Mouse (Mus musculus) layer of hippocampus, postnatal 25 days (tissue): ENCODE measurements around the gene Zfp42. TPM values are rescaled to one million over a fixed set of nuclear protein-coding genes. Genes with fewer than 3 reads are reported as not detected.
"Not testable (repeated sequence)": the region's sequence is repeated elsewhere in the genome, so short reads cannot be mapped to it uniquely, and the experiment has no call there.

Experiments used
- DNase-seq, 2 experiments: peaks; one replicate each; pipeline ENCODE4 v3.0.0; 2022; ENCODE audit warnings: mixed read lengths in 2 of 2, low spot score in 1 of 2; ENCODE audit errors: extremely low spot score in 1 of 2
- total RNA-seq, 2 experiments: library from RNA; stranded (reverse); gene quantifications; 2 replicates each; pipeline ENCODE4 v1.2.3; 2021

The Zfp42 gene
- not detected for total RNA-seq

DNA sequence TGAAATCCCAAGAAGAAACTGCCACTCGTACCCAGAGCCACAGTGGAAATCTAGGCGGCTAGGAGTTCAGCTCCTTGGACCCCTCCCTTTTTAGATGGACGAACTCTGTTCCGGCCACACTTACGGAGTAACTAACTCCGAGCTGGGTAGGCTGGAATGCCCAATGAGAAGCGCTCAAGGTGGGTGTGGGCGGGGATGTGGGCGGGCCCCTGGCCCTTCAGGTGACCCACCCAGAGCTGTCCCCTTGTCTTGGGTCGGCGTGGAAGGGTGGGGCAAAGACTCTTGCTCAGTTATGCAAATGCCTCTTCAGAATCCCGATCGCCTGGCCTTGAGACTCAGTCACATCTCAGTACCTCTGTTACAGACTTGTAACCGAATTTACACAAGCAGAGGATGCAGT is at the start of gene Zfp42:
Zfp42 (minus strand) TSS at position 85 of the 400 bp plus-strand sequence.
- DNase-seq, result no peak

DNA sequence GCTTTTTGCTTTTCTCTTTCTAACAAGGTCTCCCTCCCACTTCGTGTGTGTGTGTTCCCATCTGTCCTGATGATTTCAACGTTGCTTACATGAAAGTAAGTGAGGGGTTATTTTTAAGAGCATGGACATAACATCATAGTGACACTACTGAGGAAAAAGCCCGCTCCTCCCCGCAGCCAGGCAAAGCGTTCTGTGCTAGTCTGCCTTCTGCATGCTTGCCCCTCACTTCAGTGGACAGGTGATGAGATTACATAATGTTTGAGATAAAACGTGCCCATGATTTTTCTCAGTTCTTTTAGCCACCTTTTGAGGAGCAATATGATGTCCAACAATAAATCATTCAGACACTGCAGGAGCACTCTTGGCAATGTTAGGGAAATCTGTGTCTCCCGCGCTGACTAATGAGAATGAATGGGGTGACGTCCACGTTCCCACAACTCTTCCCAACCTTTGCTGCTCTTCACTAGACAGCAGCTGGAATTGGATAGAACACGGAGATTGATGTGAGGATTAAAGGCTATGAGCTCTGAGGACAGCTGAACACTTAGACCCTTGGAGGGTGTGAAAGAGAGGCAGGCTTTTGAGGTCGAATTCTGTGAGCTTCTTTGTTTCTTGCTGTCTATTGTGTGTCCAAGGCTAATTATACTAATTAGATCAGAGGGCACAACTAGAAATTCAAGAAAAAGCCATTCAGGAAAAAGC is 49.4 kb upstream of the Zfp42 start:
- no peak for DNase-seq

DNA sequence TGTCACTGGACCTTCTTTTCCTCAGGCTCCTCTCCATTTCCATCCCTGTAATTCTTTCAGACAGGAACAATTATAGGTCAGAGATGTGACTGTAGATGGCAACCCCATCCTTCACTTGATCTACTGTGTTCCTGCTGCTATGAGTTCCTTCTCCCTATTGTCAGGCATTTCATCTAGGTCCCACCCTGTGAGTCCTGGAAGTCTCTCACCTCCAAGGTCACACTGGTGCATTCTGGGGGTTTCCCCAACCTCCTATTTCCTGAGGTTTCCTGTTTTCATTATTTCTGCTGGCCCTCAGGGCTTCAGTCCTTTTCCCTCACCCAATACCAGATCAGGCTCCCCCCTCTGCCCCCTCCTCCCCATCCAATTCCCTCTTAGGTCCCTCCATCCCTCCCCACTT is 45.5 kb upstream of the Zfp42 start:
- not testable (repeated sequence) for DNase-seq

DNA sequence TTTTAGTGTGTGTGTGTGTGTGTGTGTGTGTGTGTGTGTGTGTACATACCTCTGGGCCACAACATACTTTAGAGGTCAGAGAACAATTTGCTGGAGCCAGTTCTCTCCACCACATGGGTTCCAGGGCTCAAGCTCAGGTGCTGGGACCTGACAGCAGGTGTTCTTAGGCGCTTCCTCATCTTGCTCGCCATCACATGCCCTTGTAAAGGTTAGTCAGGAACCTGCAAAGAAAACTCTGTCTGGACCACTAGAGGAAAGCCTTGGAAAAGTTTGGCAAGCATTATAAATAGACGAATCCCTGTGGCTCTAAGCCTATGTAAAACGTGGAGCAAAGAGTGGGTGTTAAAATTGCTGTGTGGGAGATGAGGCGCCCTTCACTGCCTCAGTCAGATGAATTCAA is 31.8 kb upstream of the Zfp42 start:
- no peak for DNase-seq

DNA sequence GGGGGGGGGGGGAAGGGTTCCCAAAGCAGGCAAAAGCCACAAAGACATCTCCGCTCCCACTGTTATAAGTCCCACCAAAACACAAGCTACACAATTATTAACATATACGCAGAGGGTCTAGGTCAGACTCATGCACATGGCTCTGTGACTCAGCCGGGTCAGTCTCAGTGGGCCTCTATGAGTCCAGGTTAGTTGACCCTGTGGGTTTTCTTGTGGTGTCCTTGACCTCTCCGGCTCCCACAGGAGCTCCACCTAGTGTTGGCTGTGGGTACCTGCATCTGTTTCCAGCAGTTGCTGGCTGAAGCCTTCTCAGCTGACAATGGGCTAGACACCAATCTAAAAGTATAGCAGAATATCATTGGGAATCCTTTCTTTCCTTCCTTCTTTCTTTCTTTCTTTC is 26.7 kb upstream of the Zfp42 start:
- no peak for DNase-seq

DNA sequence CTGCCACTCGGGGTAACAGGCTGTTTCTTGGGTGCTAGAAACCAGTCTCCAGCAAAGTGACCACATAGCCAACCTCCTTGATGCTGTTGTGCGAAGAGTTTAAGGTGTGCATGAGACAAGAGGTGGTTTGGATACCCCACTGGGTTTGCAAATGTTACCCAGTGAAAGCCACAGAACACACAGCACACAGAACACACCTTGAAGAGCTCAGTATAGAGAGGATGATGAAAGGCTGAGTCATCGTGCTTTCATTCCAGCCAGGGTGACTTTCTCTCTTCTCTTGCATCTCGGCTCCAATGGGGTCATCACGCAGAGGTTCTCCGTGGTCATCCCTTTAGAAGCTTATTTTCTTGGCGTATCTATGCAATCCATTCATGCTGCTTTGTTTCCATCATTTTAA is 24.9 kb upstream of the Zfp42 start:
- no peak for DNase-seq

DNA sequence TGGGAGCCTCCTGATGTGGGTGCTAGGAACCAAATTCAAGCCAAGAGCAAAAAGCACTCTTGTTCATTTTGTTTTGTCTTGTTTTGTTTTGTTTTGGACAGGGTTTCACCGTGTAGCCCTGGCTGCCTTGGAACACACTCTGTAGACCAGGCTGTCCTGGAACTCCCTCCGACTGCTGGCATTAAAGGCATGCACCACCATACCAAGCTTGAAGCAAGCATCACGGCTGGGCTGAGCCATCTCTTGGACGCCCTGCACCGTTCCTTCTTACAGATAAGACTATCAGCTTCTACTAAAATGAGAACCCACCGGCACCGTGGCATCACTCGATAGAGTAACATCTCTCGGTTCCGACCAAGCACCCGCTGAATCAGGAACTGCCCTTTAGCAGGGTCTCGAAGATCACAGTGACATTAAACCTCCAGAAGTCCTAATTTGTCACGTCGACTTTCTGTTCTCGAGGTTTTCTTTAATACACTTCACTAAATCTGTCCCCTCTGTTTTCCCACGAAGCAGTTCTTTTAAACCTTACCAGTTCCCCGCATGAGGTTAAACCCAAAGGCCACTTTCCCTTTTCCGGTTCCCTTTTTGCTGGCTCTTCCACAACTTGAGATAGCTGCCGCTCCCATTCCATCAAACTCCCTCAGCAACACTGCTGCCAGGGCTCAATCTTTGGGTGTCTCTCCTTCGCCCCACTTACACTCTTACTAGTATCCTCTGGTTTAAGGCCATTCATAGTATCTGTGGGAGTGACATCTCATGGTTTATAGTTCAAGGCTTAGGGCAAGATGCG is 23.3 kb upstream of the Zfp42 start:
- DNase-seq, result no peak

DNA sequence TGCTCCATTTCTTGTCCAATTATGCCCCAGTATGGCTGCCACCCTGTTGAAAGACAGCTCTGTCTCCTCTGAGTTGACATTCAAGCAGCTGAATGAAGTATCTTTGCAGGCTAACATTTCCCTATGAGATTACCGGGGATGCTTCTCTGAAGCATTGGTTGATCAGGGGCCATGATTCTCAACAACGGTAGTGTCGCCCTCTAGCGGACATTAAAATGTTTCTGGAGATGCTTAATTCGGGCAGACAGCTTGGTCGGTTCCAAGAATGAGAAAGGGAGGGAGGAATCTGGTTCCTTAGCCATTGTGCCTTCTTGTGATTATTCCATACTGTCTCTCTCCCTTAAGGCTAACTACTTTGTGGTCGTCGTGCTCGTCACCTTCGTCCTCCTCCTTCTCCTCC is 21.9 kb upstream of the Zfp42 start:
- no peak for DNase-seq

DNA sequence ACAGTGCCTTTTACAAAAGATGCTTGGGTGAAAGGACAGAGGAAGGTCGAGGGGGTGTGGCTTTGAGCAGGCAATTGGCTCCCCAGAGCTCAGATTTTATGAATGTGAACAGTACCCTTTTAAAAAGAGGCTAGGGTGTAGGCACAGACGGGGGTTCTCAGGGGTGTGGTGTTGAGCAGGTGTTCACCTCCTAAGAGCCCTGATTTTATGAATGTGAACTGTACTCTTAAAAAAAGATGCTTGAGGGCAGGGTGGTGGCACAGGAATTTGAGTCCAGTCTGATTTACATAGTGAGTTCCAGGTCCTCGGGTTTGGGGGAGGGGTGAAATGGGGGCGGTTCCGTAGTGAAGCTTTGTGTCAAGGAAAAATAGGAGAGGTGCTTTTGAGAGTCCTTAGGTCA is 14.0 kb upstream of the Zfp42 start:
- DNase-seq, result no peak

DNA sequence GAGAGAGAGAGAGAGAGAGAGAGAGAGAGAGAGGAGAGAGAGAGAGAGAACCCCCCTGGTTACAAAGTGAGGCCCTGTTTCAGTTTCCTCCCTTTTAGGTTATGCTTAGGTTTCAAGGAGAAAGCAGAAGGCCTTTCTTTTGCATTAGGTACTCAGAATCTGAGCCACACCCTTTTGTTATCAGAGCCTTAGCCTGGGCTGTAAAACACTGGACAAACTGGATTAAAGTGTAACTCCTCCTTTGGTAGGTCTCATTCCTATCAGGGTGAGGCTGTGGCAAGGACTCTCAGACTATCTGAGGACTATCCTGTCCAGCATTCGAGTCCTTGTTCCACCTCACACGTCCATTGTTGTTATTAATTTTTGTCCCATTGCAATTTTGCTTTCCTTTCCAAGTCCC is 1.4 kb upstream of the Zfp42 start:
- DNase-seq, result no peak

DNA sequence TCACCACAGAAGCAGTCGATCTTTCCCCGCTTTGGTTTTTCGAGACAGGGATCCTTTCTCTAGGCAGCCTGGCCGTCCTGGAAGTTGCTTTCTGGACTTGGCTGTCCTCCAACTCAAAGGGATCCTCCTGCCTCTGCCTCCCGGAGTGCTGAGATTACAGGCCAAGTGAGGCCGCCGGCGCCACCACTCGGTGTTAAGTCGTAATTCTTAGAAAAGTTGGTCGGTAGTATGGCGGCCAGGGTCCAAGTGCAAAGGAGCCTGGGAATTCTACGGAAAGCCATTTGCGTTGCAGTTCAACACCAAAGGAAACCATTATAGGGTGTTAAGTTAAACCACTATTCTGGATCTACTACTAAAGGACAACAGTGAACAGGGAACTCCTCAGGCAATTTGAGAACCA is 1.1 kb downstream of the Zfp42 start:
- DNase-seq, result no peak

DNA sequence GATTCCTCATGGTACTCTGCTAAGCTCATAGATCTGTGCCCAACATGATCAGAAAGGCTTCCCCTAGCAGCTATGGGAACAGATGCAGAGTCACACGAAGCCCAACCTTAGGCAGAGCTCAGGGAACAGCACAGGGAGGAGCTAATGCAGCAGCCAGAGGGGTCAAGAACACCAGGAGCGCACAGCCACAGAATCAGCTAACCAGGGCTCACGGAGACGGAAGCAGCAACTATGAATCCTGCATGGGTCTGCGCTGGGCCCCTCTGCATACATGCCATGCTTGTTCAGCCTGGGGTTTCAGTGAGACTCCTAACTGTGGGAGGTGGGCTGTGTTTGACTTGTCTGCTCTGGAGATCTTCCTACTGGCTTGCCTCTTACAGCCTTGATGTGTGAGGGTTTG is 7.0 kb downstream of the Zfp42 start:
- no peak for DNase-seq

DNA sequence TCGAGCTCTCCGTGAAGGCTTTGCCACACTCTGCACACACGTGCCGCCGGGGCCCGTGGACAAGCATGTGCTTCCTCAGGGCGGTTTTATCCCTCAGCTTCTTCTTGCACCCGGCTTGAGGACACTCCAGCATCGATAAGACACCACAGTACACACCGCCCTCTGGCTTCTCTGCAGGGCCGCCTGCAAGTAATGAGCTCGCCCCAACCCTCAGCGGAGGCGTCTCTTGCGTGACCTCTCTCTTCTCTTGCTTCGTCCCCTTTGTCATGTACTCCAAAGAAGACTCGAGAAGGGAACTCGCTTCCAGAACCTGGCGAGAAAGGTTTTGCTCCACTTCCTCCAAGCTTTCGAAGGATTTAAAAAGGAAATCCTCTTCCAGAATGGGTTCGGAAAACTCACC is 11.0 kb downstream of the Zfp42 start:
- DNase-seq, result no peak

DNA sequence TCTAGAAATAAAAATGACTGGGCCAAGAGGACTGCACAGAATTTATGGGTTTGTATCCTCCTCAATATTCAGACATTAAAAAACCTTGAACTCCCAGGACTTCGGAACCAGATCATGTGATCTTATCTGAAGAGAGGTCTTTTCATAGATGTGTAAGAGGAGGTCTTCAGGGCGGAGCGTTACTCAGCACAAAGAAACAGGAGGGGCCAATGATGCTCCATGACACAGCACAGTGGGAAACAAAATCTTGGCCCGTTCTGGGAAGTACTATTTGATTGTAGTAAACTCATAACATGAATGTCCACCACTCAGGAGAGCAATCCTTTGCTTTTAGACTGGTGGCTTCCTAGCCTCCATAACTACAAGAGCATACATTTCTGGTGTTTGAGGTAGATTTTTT is 12.6 kb downstream of the Zfp42 start:
- no peak for DNase-seq

DNA sequence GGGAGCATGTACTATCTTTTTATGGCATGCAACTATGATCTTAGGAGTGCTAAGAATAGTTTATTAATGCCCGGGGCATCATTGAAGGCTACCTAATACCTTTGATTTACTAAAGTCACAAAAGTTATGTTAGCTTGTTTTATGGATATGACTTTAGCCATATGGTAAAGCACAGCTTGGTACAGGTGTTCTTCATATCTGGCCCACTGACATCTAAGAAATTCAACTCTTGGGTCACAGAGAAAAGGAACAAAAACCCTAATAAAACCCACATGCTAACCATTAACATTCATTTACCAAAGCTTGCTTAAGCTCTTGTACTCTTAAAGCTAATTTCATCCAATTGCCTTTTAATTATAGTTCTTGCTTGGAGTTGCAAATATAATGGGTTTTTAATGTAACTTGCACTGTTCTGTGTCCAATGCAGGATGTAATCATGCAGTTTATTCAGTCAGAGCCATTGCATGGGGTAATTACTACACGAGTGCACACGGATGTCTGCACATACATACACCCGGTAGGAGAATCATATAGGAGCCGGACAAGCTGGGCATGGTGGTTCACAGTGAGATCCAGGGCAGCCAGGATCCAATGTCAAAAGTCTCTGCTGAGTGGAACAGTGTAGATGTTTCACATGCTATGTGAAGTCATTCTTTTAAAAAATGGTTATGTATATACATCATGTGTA is 16.2 kb downstream of the Zfp42 start:
- no peak for DNase-seq

DNA sequence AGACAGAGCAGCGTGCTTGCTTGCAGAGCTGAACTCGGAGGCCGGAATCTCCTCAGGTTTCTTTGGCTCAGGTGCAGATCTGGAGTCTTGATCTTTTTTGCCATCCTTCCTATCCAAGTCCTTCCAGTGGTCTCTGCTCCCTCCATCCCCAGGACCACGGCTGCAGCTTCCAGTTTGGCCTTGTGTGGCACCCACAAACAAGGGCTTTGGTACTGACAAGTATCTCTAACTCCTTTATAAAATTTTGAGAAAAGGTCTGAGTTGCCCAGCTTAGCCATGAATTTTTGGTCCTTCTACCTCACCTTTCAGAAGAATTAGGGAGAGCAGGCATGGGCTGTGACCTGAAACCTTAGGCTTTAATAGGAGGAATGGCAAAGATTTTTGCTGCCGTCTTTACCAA is 17.0 kb downstream of the Zfp42 start:
- no peak for DNase-seq

DNA sequence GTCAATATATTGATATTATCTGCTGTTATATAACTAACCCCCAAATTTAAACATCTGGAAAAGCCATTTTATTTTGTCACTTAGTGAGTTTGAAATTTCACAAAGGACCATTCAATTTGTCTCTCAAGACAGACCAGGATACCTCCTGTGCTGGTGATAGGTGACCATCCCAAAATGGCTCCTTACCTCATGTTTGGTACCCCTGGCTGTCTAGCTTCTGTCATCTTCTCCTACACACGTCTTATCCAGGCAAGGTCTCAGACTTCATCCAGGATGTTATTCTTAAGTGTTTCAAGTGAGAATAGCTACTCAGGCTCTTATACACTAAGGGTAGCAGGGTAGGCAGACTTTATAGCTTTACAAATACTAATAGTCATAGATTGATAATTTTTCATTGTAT is 17.9 kb downstream of the Zfp42 start:
- no peak for DNase-seq

DNA sequence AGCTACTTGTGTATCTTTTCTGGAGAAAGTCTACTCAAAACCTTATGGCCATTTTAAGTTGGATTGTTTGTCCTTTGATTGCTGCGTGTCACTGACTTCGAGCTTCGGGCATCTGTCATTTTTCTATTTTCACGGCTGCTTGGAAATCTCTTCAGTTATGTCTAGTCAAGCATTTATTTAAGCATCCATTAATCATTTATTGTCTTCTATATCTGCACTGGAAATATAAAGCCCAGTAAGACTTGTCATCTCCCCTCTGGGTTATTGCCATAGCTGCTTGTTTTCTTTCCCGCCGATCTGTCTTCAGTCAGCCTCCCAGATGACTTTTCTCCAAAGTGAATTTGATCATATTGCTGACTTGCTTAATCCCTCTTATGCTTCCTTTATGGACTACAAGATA is 19.3 kb downstream of the Zfp42 start:
- no peak for DNase-seq

DNA sequence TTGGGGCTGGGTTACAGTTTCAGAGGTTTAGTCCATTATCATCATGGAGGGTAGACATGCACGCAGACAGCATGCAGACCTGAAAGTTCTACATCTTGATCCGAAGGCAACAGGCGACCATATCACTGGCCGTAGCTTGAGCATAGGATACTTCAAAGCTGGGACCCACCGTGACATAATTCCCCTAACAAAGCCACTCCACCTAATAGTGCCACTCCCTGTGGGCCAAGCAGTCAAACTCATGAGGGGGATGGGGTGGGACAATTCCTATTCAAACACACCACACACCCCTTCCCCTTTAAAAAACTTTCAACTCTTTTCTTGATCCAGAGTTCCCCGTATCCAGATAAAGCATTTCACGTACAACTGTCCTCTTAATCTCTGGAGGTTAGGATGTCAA is 23.5 kb downstream of the Zfp42 start:
- no peak for DNase-seq

DNA sequence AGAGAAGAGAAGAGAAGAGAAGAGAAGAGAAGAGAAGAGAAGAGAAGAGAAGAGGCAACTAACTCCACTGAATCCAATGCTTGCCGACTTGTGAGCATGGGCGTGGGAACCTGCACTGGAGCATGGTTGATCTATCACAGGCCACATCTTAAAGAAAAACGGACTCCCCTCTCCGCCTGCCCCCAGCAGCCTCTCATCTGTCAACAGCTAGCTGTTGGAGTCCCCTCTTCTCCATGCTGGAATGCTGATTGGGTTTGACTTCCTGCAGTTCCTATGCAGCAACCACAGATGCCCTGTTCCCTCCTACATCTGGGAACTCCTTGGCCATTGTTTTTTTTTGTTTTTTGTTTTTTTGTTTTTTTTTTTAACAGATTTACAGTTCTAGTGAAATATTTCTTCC is 28.4 kb downstream of the Zfp42 start:
- DNase-seq, result no peak

DNA sequence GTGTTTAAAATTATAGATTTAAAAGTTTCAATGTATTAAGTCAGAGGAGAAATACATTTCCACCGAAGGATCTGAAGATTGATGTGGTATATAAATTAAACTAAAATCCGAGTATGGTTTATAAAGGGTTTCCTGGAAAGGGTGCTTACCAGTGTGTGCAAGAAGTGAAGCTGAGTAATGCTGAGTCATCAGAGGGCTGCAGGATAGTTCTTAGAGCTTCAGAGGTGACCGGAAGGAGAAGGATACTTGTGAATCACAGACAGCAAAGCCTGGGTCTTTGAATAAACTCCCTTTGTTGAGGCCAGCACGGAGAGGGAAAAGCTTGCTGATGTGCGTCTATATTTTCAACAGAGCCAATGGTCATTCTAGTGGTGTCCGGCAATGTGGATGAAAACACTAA is 45.8 kb downstream of the Zfp42 start:
- DNase-seq, result no peak

DNA sequence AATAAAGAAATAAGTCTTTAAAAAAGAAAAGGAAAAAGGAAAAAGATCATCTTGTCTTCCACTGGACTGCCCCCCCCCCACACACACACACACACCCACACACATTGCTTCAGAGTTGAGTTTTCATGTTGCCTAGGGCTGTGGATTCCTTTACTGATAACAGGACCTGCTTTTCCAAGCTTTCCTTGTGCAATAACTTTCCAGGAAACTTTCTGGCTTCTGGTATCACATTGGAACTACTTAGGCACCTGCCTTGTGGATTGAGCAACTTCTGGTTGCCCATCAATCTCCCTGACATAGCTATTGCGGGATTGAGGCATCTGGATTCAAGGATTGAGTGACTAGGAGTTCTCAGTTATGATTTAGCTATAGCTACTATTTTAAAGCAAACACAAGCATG is 48.9 kb downstream of the Zfp42 start:
- DNase-seq, result no peak
